Mouse (Mus musculus) bone marrow, adult 2 months (tissue): ENCODE measurements around the gene Otx1. TPM values are rescaled to one million over a fixed set of nuclear protein-coding genes. Genes with fewer than 3 reads are reported as not detected.

Source experiments
- H3K27ac ChIP-seq: fragments of 200-500 bp; 2 replicates; pipeline ENCODE4 v1.5.1; 2012; ENCODE audit warnings: low read depth, mild to moderate bottlenecking, control low read depth, inconsistent platforms, low read length; ENCODE audit not compliant: control insufficient read depth, poor library complexity, insufficient read depth
- H3K4me1 ChIP-seq: fragments of 200-500 bp; 2 replicates; pipeline ENCODE4 v1.6.1; 2011; ENCODE audit warnings: low read length; ENCODE audit not compliant: control insufficient read depth, insufficient read depth
- H3K4me3 ChIP-seq: fragments of 200-500 bp; replicated peaks from 2 replicates; pipeline ENCODE3; 2011; ENCODE audit warnings: mild to moderate bottlenecking, low read depth, low read length, control low read depth; ENCODE audit not compliant: control insufficient read depth
- CTCF ChIP-seq: fragments of 200-500 bp; IDR thresholded peaks from 2 replicates; pipeline ENCODE4 v1.5.1; 2011; ENCODE audit warnings: low read length, control low read depth; ENCODE audit not compliant: control insufficient read depth, insufficient read depth
- POLR2A ChIP-seq: fragments of 200-500 bp; IDR thresholded peaks from 2 replicates; pipeline ENCODE4 v1.6.1; 2011; ENCODE audit warnings: low read depth, mild to moderate bottlenecking, control low read depth, low read length, borderline replicate concordance; ENCODE audit not compliant: control insufficient read depth
- WGBS: fragments of 180-500 bp; shearing (Covaris S2); methylation state at CpG from one replicate; pipeline ENCODE4 v1.1.7; 2018; 5-methylcytosine and 5-hydroxymethylcytosine counted together
- polyA plus RNA-seq: library from polyadenylated mRNA; stranded (reverse); fragments of >200 nt; gene quantifications from 2 replicates; pipeline ENCODE4 v1.2.4, GENCODE M21; 2011; ENCODE audit warnings: low replicate concordance; ENCODE audit not compliant: missing spikeins, insufficient read depth, insufficient read length

Otx1 gene
- polyA plus RNA-seq, 1 experiment: not detected

- no peaks in the 10 kb centered on the region for H3K4me1 ChIP-seq
- no peak overlapping the region for H3K27ac ChIP-seq
- WGBS: 3% methylated on average over 10 of the region's 10 CpGs
- TF ChIP-seq CTCF (no peak), POLR2A (no peak)
- H3K4me3 ChIP-seq: no peak overlapping the region
These were observed 5.5 kb upstream of the Otx1 start for GRCm38 (mm10) chr11:22008129-22008596.

- Histone ChIP-seq H3K4me1 (no peaks in the 10 kb centered on the region), H3K4me3 (no peak overlapping the region), H3K27ac (no peak overlapping the region)
- 3% methylated on average over 6 of the region's 6 CpGs for WGBS
- no peak for TF ChIP-seq POLR2A
- no peak for TF ChIP-seq CTCF
These were observed 5.0 kb upstream of the Otx1 start for GRCm38 (mm10) chr11:22007781-22008110.

DNA sequence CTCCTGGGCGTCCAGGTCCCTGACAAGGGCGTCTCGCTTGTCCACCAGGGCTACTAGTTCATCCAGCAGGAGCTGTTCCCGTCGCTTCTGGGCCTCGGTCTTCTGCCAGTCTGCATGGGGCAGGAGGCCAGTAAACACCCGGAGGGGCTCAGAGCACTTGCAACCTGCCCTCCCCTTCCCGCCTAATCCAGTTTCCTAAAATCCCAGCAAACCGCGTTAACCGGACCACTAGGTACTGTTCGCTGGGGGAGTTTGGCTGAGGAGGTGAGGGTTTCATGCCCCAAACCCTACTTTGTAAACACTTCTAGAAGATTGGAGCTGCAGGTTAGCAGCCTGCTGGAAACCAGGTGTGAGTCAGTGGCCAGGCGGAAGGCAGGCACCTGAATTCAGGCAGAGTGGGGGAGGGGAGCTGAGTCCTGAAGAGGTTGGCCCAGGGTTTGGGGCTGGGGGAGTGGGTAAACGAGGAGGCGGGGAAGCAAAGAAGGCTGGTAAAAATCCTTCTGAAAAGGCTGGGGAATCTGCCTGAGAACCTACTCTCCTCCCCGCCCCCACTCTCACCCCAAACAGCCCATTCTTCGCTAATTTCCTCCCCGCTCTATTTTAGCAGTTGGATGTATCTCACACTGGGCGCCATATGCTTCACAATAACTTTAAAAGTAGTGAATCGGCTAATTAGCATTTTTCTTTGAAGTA lies 4.5 kb upstream of the Otx1 start:
- no peak overlapping the region for H3K4me3 ChIP-seq
- no peak overlapping the region for H3K27ac ChIP-seq
- no peaks in the 10 kb centered on the region for H3K4me1 ChIP-seq
- no peak for TF ChIP-seq POLR2A
- no peak for TF ChIP-seq CTCF
- 27% methylated on average over 20 of the region's 20 CpGs for WGBS

DNA sequence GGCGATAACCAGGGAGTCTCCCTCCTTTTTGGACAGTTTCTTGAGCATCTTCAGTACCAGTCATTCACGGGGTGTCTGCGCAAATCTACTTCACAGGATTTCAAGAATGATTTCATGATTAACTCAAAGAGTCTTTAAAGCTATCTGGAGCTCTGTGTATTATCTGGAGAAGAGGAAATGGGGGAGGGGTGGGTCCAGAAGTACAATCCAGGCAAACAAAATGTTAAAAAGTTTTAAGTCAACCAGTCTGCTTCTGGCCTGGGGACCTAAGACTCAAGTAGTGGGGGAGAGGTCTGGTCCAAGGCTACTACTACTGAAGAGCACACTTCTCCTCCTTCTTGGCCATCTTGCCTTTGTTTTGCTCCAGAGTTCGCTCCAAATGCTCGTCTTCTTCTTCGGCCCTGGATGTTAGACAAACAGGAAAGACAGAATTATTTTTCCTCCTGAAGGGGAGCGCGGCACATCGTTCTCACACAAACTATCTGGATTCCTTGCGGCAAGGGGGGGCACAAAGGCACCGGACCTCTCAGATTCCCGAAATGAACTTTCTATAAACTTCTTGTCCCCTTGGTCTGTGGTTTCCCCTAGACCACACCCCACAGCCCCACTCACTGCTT lies 3.9 kb upstream of the Otx1 start:
- no peak overlapping the region for H3K4me3 ChIP-seq
- H3K4me1 ChIP-seq: no peaks in the 10 kb centered on the region
- no peak overlapping the region for H3K27ac ChIP-seq
- 48% methylated on average over 12 of the region's 12 CpGs for WGBS
- TF ChIP-seq CTCF (no peak), POLR2A (no peak)

DNA sequence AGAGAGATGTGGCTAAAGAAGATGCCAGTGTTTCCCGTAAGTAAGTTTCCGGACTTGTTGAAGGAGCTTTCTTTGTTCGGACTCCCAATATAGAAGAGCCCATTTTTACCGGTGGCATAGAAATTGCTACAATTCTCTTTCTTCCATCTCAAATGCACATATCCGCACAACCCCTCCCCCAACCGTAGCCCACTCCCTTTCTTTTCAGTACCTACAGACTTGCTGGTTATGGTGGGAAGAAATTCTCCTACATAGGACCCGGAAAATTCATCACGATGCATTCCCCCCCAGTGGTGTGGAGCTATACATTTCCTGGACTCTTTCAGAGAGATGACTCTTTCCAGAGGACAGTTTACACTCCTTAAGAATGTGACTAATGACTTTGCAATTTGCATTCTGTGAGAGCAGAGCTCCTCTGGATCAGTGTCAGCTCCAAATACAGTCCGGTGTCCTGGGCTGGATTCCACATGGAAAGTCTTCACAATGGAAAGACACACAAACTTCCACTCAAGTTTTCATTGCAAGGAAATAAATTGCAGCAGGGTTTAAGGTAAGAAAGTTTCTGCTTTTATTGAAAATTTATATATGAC lies 2.7 kb upstream of the Otx1 start:
- H3K4me1 ChIP-seq: no peaks in the 10 kb centered on the region
- H3K4me3 ChIP-seq: no peak overlapping the region
- no peak overlapping the region for H3K27ac ChIP-seq
- TF ChIP-seq CTCF (no peak), POLR2A (no peak)
- 34% methylated on average over 9 of the region's 9 CpGs for WGBS

DNA sequence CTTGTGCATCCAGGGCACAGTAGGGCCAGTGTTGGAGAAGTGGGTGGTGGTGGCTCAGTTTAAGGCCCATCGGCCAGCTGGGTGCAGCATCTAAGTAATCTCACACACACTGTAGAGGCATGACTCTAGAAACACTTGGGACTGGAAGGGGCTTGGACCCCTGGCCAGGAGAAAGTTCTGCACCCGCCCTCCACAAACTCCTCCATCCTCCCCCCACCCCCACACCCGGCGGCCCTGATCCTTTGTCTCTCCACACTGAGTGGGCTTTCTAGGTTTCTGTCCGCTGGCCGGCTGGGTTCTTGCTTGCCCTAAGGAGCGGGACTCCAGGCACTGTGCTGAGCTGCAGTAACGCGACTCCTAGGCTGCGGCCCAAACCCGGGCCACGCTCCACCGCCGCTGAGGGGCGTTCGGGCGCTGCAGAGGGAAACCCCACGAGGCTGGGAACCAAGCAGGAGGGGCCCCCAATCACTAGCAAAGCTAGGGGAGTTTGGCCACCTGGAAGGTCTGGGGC lies 1.7 kb upstream of the Otx1 start:
- no peak overlapping the region for H3K4me3 ChIP-seq
- H3K4me1 ChIP-seq: no peaks in the 10 kb centered on the region
- 3% methylated on average over 18 of the region's 18 CpGs for WGBS
- H3K27ac ChIP-seq: no peak overlapping the region
- no peak for TF ChIP-seq POLR2A
- TF ChIP-seq CTCF: no peak

DNA sequence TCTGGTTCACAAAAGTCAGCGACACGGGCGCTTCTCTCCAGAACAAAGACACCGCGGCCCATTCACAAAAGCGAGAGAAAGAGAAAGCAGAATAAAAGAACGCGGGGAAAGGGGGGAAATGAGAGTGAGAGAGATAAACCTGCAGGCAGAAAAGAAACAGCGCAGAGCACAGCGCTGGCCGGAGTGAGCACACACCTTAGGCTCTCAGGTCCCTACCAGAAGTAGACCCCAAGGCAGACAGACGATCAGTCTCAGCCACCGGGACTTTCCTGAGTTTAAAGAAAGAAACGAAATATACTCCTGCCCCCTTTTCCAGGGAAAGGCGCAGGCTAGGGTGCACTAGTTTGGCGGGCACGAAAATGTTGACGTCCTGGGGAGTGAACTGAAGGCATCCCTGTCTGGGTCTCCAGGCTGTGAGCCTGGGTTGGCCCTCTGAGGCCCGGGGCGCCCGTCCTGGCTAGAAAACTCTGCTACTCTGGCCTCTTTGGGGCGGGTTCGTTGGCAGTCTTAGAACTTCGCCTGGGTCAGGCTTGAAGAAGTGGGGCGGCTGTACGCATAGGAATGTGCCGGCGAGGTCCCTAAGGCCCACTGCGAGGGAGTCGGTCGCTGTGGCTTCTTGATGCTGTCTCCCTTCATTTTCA lies 764 bp upstream of the Otx1 start:
- Histone ChIP-seq H3K4me1 (no peaks in the 10 kb centered on the region), H3K4me3 (no peak overlapping the region), H3K27ac (no peak overlapping the region)
- WGBS: 1% methylated on average over 31 of the region's 31 CpGs
- no peak for TF ChIP-seq CTCF
- no peak for TF ChIP-seq POLR2A
